Mouse (Mus musculus) testis, postnatal 14 days (tissue): ENCODE data around the gene Tpgs1.

Experiments
- DNase-seq: peaks from one replicate; pipeline ENCODE4 v3.0.0; 2021; ENCODE audit warnings: low spot score

Gene Tpgs1

DNA sequence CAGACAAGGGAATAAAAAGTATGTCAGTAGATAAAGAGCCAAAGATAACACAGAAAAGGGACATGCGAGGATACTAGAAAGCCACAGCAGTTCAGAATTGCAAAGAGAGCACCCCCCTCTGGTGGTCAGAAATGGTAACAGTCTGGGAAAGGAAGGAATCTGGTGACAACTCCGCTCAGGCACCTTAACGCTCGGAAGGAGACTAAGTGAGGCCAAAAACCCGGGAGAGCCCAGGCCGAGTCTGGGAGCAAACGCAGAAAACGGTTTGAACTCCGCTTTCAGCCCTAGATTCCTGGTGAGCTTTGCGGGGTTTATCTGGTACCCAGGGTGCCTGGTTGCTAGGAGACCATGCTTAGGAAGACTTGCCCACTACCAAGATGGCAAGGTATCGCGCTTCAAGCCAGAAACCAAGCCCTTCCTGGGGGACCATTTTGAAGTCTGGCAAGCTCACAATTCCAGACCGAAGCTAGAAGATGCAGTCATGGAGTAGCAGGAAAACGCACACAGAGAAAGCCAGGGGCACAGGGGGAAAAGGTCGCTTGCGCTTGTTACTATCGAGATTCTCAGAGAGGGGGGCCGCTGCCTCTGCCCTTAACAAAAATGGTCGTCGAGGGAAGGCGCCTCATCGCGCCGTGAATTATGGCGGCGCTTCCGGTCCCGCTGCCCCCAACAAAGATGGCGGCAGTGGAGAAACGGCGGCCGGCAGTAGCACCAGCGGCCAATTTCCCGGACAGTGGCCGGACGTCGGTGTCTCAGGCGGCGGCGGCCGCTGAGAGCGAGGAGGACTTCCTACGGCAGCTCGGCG is at the start of gene Tpgs1:
Tpgs1 (plus strand) TSS at position 599 of the 805 bp plus-strand sequence.
- DNase-seq: peak; percentile 89

DNA sequence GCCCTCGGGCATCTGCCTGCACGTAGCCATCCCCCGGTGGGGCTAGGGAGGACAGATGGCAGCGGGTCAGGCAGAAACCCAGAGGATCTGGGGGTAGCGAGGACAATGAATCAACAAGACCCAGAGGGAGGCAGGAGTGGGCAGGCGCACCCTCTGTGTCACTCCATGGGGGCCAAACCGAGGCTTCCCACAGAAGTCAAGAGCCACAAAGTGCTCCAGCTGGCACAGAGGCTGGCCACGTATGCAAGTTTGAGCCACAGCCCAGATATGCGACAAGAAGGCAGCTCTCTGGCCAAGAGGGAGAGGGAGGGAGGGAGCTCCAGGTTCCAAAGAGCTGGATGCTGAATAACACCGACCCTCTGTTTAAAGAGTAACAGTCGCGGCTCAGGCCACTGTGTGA is 45.2 kb upstream of the Tpgs1 start:
- DNase-seq: no peak

DNA sequence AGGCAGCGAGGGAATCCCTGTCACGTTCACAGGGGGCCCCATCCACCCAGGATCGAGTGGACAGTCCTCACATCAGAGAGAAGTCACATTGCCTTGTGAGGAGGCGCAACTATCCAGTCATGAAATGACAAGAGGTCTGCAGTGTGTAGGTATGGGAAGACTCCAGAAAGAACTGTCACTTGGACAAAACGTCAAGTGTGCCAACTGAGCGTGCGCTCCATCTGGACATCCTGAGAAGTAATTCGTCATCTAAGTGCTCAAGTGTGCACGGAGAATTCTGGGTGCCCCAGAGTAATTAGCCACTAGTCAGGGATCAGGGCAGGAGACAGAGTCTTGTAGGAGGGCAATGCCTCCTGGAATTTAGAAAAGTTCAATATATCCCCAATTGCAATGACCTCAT is 43.8 kb upstream of the Tpgs1 start:
- no peak for DNase-seq

DNA sequence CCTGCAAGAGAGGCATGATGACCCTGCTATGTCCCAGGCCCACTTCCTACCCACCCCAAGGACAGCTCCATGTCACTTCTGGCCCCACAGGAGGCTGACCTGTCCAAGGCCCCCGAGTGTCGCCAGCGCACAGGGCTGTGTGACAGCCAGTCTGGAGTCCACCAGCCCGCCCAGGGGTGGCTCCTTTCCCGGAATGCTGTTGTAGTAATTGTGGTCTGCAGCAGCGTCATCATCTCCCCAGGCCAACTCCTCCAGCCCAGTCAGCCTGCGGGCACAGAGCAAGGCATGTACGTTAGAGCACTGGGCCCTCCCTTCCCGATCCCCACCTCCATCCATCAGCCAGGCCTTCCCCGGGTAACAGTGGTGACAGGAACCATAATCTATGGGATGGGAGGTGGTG is 43.0 kb upstream of the Tpgs1 start:
- no peak for DNase-seq

DNA sequence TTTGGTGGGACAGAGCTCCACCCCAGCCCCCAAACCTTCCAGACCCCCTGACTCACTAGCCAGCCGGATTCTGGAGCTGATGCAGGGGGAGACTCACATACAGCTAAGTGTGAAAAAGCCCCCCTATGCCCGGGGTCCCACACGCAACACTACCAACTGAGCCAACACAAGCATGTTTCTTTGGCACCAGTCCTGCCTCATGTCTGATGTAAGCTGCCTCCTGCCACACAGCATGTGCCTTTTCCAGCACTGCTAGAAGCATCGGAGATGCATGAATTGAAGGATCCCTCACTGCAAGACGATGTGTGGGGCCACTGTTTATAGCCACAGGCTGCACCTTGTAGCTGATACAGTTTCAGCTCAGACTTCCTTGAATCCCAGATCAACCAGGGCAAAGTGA is 40.8 kb upstream of the Tpgs1 start:
- DNase-seq: no peak

DNA sequence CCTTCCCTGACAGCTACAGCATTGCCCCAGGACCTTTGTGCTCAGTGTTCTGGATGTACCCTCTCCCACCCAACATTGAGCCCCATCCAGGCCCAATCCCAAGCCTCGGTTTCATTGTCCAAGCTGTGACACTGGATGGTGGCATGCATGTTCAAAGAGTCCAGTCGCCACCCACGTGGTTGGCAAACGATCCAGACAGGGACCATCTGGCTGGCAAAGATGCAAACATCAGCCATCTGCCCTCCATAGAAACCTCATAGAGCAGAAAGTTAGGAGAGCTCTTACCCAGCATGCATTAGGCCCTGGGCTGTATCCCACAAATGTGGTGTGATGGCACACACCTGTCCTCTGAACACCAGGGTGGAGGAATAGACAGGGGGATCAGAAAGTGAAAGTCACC is 37.7 kb upstream of the Tpgs1 start:
- DNase-seq: no peak

DNA sequence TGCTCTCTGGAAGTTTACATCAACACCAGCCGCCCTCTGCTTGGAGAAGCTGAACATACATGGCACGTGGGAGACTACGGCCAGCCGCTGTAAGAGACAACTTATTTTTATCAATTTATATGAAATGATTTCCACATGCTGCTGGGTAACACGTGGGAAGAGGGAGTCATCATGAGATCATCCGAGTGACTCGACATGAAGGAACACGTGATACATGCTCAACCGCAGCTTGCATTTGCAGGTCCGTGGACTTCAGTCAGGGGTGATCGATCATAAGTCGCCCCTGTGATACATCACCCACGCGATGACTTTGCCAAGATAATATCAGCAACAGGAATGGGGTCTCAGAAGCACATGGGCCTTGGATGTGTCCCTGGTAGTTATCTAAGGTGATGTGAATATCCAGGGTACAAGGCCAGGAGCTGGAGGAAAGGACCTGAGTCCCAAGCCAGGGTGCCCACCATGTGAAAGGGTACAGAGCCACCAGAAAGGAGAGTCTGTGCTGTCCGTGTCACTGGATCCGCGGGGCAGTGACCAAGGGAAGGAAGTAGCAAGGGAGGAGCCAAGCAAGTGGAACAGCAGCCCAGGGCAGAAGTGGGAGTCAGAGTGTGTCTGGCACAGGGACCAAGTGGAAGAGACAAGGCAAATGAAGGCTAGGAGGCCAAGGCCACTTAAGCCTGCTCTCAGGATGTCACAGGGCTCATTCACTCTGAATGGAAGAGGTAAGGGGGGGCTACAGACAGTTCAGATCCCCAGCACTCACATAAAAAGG is 36.0 kb upstream of the Tpgs1 start:
- DNase-seq: peak; percentile 60

DNA sequence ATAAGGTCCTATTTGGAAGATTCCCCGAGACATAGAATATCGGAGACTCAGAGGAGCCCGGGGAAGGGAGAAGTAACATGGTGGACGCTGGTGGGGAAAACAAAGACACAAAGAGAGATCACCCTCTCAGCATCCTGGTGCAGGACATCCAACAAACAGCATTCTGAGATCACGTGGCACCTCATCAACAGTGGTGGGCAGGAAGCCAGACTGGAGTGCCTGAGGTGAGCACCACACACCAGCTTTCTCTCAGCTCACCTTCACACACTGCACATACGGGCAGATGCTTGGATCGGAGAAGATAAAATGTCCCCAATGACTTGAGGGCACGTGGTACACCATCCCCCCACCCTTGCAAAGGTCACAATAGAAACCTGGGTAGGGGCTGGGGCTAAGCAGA is 32.9 kb upstream of the Tpgs1 start:
- no peak for DNase-seq

DNA sequence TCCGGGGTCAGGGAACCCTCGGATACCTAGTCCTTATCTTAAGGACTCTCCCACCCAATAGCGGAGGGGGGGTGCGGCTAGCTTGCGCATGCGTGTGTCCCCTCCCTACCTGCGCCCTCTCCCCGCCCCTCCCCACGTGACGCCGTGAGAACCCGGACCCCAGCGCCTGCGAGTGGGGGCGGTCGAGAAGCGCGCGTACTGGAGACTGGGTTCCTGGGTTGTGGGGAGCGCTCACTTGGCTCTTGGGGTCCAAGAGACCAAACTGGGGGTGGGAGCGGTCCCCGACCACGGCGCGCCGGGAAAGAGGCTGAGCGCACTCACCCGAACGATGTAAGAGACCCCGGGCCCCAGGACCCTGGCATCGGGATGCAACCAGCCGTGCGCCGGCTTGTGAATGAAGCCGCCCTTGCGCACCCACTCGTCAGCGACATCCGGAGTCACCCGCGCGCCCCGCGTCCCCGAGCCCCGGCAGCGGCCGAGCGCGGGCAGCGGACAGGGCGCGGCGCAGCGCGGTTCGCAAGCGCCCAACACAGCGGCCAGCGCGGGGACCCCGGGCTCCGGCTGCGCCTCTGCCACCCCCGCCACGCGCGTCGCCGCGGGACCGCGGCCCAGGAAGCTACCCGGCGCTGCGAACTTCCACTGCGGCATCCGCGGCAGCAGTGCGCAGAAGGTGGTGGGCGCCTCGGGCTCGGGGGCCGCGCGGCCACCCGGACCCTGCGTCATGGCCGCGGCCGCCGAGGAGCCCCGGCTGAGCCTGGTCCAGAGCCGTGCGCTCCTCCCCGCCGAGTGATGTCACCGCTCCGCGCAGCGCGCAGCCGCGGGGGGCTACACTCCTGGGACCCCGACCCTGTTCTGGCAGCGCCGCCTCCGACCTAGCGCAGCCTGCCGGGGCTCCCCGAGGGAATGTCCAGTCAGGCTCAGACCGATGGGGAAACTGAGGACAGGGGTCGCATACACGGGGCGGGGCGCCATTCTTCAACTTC is 31.8 kb upstream of the Tpgs1 start, which contains the start of gene Shc2:
Shc2 (minus strand) TSS at position 791 of the 983 bp plus-strand sequence.
- DNase-seq: peak; percentile 71

DNA sequence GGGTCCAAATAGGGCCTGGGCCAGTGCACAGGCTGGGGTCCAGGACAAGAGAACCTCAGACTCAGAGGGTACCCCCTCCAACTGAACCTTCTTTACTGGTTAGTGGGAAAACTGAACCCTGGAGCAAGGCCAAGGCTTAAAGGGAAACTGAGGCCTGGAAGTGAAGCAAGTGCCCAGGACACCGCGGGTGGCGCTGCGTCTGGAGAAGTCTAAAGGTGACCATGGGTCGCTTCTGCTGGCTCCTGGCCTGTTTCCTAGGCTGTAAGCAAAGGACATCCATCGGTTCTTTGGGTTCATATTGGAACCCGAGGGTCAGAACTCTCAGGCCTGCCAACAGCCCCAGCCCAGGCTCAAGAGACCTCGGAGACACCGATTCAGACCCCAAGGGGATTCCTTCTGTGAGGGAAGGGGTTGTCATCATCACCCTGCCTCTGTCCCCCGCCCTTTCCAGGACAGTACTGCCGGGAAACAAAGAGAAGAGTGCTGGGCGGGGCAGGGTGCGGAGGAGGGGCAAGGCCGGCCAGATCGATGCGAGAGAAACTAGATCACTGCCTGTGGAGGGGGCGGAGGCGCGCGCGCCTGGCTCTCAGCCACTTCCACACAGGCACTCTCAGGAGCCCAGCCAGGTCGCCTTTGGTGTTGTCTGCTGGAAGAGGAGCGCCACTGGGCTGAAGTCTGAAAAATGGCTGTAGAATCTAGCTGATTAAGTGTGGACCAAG is 30.5 kb upstream of the Tpgs1 start:
- peak; percentile 69 for DNase-seq

DNA sequence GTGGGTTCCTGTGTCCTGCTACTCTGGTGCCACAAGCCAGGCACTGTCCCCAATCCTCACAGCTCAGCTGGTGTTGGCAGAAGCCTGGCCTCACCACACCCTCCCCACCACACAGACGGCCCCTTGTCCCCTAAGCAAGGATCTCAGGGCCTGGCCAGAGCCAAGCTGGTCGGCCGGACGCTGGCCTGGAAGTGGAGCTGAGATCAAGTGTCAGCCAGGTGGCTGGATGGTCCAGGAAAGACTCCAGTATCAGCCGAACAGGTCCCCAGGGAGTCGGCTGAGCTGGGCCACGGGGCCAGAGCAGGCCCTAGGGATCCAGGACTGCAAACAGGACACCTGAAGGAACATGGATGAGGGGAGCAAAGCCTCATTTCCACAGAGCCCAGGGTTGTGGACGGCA is 23.5 kb upstream of the Tpgs1 start, which contains the start of gene Odf3l2:
Odf3l2 (minus strand) TSS at position 28 of the 400 bp plus-strand sequence.
- no peak for DNase-seq

DNA sequence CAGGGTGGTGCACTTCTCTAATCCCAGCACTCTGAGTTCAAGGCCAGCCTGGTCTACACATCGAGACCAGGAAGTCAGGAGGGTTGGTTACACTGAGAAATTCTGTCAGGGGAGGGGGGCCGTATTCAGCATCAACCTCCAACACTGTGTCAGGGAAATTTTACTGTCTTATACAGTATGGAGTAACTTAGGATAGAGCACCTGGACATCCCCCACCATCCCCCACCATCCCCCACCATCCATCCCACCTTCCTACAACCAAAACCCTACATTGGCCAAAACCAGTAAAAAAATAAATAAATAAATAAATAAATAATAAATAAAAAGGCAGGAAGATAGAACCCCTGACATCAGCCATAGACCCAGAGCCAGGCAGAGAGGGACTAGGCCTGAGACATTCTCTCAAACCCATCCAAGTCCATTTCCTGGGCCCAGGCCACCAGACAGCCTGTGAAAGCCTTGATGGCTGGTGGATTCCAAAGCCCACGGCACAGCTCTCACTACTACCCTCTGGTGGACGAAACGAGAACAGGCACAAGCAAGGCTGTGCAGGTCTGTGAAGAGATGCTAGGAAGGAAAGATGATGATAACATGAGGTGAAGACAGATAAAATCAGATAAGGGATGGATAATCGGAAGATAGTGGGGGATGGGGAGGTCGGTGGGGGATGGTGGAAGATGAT is 20.0 kb upstream of the Tpgs1 start:
- DNase-seq: peak; percentile 60

DNA sequence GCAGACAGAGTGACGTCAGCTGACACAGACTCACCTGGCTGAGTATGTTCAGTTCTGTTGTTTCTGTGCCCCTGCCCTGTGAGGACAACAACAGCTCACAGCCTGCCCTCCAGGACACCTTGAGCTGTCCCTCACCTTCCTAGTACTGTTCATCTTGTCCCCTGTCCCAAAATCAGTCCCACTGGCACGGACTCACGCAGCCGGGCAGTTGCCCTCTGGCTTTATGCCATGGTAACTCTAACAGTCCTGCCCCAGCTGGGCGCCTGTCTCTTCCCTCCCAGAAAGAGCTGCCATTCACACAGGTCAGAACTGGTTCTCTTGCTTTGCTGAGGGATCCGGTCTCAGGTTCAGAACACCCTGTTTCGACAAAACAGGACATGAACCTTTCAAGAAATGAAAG is 16.4 kb upstream of the Tpgs1 start:
- DNase-seq: no peak

DNA sequence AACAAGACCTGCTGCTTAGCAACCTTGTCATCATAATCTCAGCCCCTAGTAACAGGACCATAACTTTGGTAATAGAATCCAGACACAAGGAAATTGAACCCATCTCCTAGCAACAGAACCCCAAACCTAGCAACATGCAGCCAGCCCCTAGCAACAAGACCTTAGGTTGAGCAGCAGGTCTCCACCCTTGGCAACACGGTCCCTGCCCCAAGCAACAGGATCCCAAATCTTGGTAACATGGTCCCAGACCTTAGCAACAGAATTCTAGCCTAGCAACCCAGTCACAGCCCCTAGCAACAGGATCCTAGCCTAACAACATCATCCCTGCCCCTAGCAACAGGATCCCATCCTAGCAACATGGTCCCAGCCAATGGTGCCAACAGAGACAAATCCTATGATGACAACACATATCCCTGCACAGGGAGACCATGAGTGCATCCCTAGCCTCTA is 14.2 kb upstream of the Tpgs1 start:
- no peak for DNase-seq

DNA sequence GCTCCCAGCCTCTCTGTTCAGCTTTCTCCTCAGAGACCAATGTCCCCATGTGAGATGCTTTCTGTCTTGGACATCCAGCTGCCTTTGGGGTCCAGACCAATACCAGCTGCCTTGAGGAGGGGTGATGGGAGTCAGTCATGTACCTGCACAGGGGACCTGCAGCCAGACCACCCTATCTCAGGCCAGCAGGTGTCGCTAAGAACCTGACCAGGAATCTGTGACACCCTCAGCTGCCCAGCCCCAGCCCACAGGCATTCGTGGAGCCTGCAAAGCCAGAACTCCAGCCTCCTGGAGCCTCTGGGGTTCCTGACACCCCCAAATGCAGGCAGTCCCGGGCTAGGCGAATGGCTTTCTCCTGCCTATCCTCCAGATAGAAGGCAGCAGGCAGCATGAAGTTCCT is 10.3 kb upstream of the Tpgs1 start:
- no peak for DNase-seq

DNA sequence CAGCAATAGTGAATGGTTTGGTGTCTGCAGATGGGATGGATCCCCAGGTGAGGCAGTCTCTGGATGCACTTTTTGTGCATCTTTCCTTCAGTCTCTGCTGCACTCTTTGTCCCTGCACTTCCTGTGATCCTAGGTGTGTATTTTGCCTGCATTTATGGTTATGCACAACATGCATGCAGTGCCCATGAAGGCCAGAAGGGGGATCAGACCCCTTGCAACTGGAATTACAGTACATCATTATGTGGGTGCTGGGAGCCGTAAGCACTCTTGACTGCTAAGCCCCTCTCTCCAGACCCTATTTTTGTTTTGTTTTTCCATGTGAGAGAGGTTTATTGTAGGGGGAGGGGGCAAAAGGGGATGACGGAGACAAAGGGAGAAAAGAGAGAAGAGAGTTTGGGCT is 8.9 kb upstream of the Tpgs1 start:
- DNase-seq: no peak

DNA sequence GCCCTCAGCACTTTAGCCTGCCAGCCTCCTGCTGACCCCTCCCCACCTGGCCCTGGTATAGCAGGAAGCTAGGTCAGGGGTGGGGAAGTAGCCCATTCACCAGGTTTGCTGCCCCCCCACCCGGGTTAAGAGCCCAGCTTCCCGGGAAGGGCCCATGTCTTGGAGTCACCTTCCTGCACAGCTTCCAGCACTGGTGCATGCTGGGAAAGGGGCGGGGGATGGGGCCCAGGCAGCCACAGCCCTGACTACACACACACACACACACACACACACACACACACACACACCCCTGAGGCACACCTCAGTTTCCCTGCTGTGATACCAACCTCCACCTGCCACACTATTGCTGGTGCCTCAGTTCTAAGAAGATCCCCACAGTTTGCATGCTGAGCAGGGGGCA is 7.3 kb upstream of the Tpgs1 start:
- no peak for DNase-seq

DNA sequence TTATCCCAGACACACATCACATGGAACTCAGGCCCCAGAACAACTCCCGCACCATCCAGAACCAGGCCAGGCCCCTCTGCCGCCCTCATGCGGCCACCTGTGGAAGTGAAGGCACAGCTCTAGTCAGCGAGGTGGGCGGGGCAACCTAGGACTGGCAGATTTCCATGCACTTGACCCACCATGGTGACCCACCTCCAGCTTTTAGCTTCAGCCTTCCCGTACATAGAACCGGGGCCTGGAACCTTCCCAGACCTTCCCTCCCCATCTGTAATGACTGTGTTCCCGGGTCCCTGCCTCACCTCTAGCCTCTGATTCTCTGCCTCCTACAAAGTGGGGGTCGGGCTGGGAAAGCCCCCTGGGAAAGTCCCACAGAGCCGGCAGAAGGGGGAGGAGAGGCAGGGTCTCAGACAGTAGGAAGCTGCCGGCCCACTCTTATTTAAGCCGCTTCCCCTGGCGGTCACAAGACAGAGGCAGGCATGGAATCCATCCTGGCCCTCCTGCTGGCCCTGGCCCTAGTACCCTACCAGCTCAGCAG is 5.0 kb upstream of the Tpgs1 start, which contains the start of gene Madcam1:
Madcam1 (plus strand) TSS at position 429 of the 535 bp plus-strand sequence.
- peak; percentile 61 for DNase-seq

DNA sequence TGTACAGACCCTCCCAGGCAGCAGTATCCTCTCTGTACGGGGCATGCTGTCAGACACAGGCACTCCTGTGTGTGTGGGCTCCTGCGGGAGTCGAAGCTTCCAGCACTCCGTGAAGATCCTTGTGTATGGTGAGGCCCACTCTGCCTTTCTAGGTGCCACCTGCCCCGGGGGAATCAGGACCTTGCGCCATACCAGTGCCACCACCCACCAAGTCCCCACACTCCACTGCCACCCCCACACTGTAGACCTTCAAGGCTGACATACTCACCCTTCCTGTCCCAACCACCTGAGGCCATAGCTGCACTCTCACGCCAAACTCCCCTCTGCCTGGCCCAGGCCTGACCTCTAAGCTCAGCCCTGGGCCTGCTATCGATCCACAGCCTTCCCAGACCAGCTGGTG is 4.1 kb upstream of the Tpgs1 start:
- no peak for DNase-seq

DNA sequence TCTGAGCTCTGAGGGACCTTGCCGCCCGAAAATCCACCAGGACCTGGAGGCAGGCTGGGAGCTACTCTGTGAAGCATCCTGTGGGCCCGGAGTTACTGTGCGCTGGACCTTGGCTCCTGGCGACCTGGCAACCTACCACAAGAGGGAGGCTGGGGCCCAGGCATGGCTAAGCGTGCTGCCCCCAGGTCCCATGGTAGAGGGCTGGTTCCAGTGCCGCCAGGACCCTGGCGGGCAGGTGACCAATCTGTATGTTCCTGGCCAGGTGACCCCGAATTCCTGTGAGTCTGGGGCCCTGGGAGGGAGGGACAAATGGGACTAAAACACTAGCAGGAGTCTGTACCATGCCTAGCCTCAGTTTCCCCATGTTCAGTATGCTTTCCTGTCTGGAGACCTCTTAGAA is 2.7 kb upstream of the Tpgs1 start:
- no peak for DNase-seq
